Mouse (Mus musculus) brain, adult 2 months (tissue): ENCODE measurements around the gene St8sia1.
"Not testable (repeated sequence)": the region's sequence is repeated elsewhere in the genome, so short reads cannot be mapped to it uniquely, and the experiment has no call there.

Experiments
- DNase-seq: peaks from one replicate; pipeline ENCODE4 v3.0.0; 2011; ENCODE audit warnings: low read depth, low spot score

The St8sia1 gene

GRCm38 (mm10) chr6:142964076-142964530 is at the start of gene St8sia1:
Gene St8sia1 (minus strand): TSS chr6:142964452.
- DNase-seq = peak; percentile 84

GRCm38 (mm10) chr6:143012513-143013215 is 48.4 kb upstream of the St8sia1 start:
- no peak for DNase-seq

- DNase-seq = no peak
Measured at GRCm38 (mm10) chr6:143008865-143009264, 44.6 kb upstream of the St8sia1 start.

GRCm38 (mm10) chr6:143005209-143005608 is 41.0 kb upstream of the St8sia1 start:
- not testable (repeated sequence) for DNase-seq

GRCm38 (mm10) chr6:143004801-143005200 is 40.5 kb upstream of the St8sia1 start:
- no peak for DNase-seq

- no peak for DNase-seq
Measured at GRCm38 (mm10) chr6:142998221-142998999, 34.2 kb upstream of the St8sia1 start.

GRCm38 (mm10) chr6:142996887-142997286 is 32.6 kb upstream of the St8sia1 start:
- DNase-seq = no peak

- DNase-seq = no peak
Measured at GRCm38 (mm10) chr6:142995567-142995966, 31.3 kb upstream of the St8sia1 start.

GRCm38 (mm10) chr6:142994821-142995220 is 30.6 kb upstream of the St8sia1 start:
- DNase-seq = no peak

- no peak for DNase-seq
Measured at GRCm38 (mm10) chr6:142993705-142994698, 29.8 kb upstream of the St8sia1 start.

GRCm38 (mm10) chr6:142992971-142993370 is 28.7 kb upstream of the St8sia1 start:
- DNase-seq = no peak

GRCm38 (mm10) chr6:142992099-142992498 is 27.8 kb upstream of the St8sia1 start:
- DNase-seq = no peak

GRCm38 (mm10) chr6:142991391-142992059 is 27.3 kb upstream of the St8sia1 start:
- DNase-seq = no peak

- no peak for DNase-seq
Measured at GRCm38 (mm10) chr6:142990516-142990915, 26.3 kb upstream of the St8sia1 start.

GRCm38 (mm10) chr6:142989495-142989894 is 25.2 kb upstream of the St8sia1 start:
- DNase-seq = no peak

GRCm38 (mm10) chr6:142988753-142989152 is 24.5 kb upstream of the St8sia1 start:
- peak; percentile 66 for DNase-seq

- no peak for DNase-seq
Measured at GRCm38 (mm10) chr6:142988231-142988630, 24.0 kb upstream of the St8sia1 start.

GRCm38 (mm10) chr6:142987616-142988015 is 23.4 kb upstream of the St8sia1 start:
- no peak for DNase-seq

GRCm38 (mm10) chr6:142986706-142987105 is 22.5 kb upstream of the St8sia1 start:
- DNase-seq = not testable (repeated sequence)

- DNase-seq = not testable (repeated sequence)
Measured at GRCm38 (mm10) chr6:142985561-142986238, 21.4 kb upstream of the St8sia1 start.
